Mouse (Mus musculus) ES-E14 (cell line): ENCODE data around the gene B4galt7.

Source experiments
- CHD2 ChIP-seq: IDR thresholded peaks from 2 replicates; pipeline ENCODE4 v1.6.1; 2014; ENCODE audit warnings: mild to moderate bottlenecking, low read depth, low read length, inconsistent platforms
- HCFC1 ChIP-seq: IDR thresholded peaks from 2 replicates; pipeline ENCODE4 v1.6.1; 2012; ENCODE audit warnings: low read length, inconsistent platforms, borderline replicate concordance; ENCODE audit not compliant: insufficient read depth
- ZC3H11A ChIP-seq: IDR thresholded peaks from 2 replicates; pipeline ENCODE4 v1.6.1; 2012; ENCODE audit warnings: low read depth, mild to moderate bottlenecking, inconsistent platforms, low read length, borderline replicate concordance
- ZNF384 ChIP-seq: IDR thresholded peaks from 2 replicates; pipeline ENCODE4 v1.6.1; 2012; ENCODE audit warnings: low read depth, low read length, inconsistent platforms

- TF ChIP-seq HCFC1, result no peak
- TF ChIP-seq ZC3H11A, result no peak
- TF ChIP-seq CHD2, result no peak
- TF ChIP-seq ZNF384, result no peak
Observed at GRCm38 (mm10) chr13:55555921-55556320, 43.8 kb upstream of the B4galt7 start.
